Mouse (Mus musculus) G1E (cell line): ENCODE data around the gene Fam107a.

Experiments
- CTCF ChIP-seq: IDR thresholded peaks from 2 replicates; pipeline ENCODE4 v1.5.1; 2012; ENCODE audit warnings: low read depth, low read length, inconsistent platforms, mixed read lengths
- GATA1 ChIP-seq: IDR thresholded peaks from 2 replicates; pipeline ENCODE4 v1.6.1; 2012; ENCODE audit warnings: borderline replicate concordance, low read length, inconsistent platforms, mixed read lengths
- TAL1 ChIP-seq: conservative IDR thresholded peaks from 2 replicates; pipeline ENCODE4 v1.6.1; 2012; ENCODE audit warnings: low read depth, low read length, inconsistent platforms, mixed read lengths

DNA sequence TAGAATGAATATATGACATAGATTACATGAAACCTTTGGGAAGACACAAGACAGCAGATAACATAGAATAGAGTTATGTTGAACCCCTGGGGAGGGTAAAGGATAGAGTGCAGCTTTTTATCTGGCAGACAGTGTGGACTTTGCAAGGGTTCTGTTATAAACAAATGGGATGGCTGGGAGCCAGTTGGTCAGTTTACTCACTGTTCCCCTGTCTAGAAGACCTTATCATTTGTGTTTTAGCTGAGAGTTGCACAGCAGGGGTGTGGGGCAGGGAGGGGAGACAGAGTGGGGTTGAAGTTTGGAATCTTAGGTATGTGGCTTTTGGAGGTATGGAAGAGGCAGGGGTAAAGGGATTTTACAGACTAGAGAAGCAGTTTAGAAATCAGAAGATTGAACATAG, 34.0 kb downstream of the Fam107a start:
- TF ChIP-seq TAL1 (no peak), CTCF (no peak), GATA1 (no peak)
